Mouse (Mus musculus) liver, embryonic 15.5 days (tissue): ENCODE results near the gene Nhej1. TPM values are rescaled to one million over a fixed set of nuclear protein-coding genes. Genes with fewer than 3 reads are reported as not detected.

ENCODE experiments used
- ATAC-seq: fragments of 200-750 bp; cut with Nextera tagmentation; 2 replicates; pipeline ENCODE4 v1.8.0; 2017; ENCODE audit warnings: moderate number of reproducible peaks, mild to moderate bottlenecking, moderate library complexity; ENCODE audit not compliant: insufficient read depth
- H3K27ac ChIP-seq: fragments of 300-500 bp; sonication (generic); replicated peaks from 2 replicates; pipeline ENCODE4 v1.5.1; 2015; ENCODE audit warnings: mild to moderate bottlenecking, inconsistent platforms
- H3K27me3 ChIP-seq: fragments of 300-500 bp; sonication (generic); 2 replicates; pipeline ENCODE4 v1.6.1; 2015; ENCODE audit warnings: mild to moderate bottlenecking, inconsistent platforms
- H3K36me3 ChIP-seq: fragments of 300-500 bp; sonication (generic); replicated peaks from 2 replicates; pipeline ENCODE4 v1.6.1; 2015; ENCODE audit warnings: moderate library complexity, mild to moderate bottlenecking, inconsistent platforms
- H3K4me1 ChIP-seq: fragments of 300-500 bp; sonication (generic); replicated peaks from 2 replicates; pipeline ENCODE4 v1.6.1; 2015; ENCODE audit warnings: inconsistent platforms
- H3K4me2 ChIP-seq: fragments of 300-500 bp; sonication (generic); 2 replicates; pipeline ENCODE4 v1.6.1; 2015; ENCODE audit warnings: moderate library complexity, mild to moderate bottlenecking, inconsistent platforms
- H3K4me3 ChIP-seq: fragments of 300-500 bp; sonication (generic); replicated peaks from 2 replicates; pipeline ENCODE4 v1.5.1; 2015; ENCODE audit warnings: mild to moderate bottlenecking, inconsistent platforms
- H3K9ac ChIP-seq: fragments of 300-500 bp; sonication (generic); 2 replicates; pipeline ENCODE4 v1.6.1; 2015; ENCODE audit warnings: moderate library complexity, mild to moderate bottlenecking, inconsistent platforms
- H3K9me3 ChIP-seq: fragments of 300-500 bp; sonication (generic); replicated peaks from 2 replicates; pipeline ENCODE4 v1.6.1; 2016; ENCODE audit warnings: inconsistent platforms
- WGBS: fragments of 180-500 bp; shearing (Covaris S2); methylation state at CpG from one replicate; pipeline ENCODE4 v1.1.7; 2015; ENCODE audit warnings: mixed read lengths; ENCODE audit not compliant: insufficient replicate concordance; 5-methylcytosine and 5-hydroxymethylcytosine counted together
- polyA plus RNA-seq: library from polyadenylated mRNA; unstranded; fragments of >200 nt; fragmentation: Nextera tagmentation; extraction: Ambion mirVana; gene quantifications from 2 replicates; pipeline ENCODE4 v1.2.1, GENCODE M21; 2015

Nhej1 gene
- polyA plus RNA-seq, 1 experiment from 2014 or later = 5.8 TPM

GRCm38 (mm10) chr1:75052091-75052490, 72.9 kb downstream of the Nhej1 start:
- H3K9me3 ChIP-seq = no peaks in the 10 kb centered on the region
- H3K4me3 ChIP-seq = no peak overlapping the region
- ATAC-seq = no peak
- H3K36me3 ChIP-seq = no peaks in the 10 kb centered on the region
- H3K27me3 ChIP-seq = no peaks in the 10 kb centered on the region
- H3K4me1 ChIP-seq = 0 out of 2 replicates have a peak, but pooled peaks cover 4% of the 10 kb centered on the region
- no peak overlapping the region for H3K27ac ChIP-seq
- WGBS = 26% methylated on average over 4 of the region's 4 CpGs
- no peak overlapping the region for H3K9ac ChIP-seq
- no peak overlapping the region for H3K4me2 ChIP-seq

GRCm38 (mm10) chr1:75051428-75051827, 73.6 kb downstream of the Nhej1 start:
- WGBS = 57% methylated on average over 7 of the region's 7 CpGs
- Histone ChIP-seq H3K27me3 (no peaks in the 10 kb centered on the region), H3K4me3 (no peak overlapping the region), H3K27ac (no peak overlapping the region), H3K9ac (no peak overlapping the region), H3K9me3 (no peaks in the 10 kb centered on the region), H3K4me1 (0 out of 2 replicates have a peak, but pooled peaks cover 4% of the 10 kb centered on the region), H3K4me2 (no peak overlapping the region), H3K36me3 (no peaks in the 10 kb centered on the region)
- no peak for ATAC-seq

GRCm38 (mm10) chr1:75048571-75048970, 76.4 kb downstream of the Nhej1 start:
- 46% methylated on average over 2 of the region's 2 CpGs for WGBS
- no peak overlapping the region for H3K27ac ChIP-seq
- no peaks in the 10 kb centered on the region for H3K27me3 ChIP-seq
- H3K4me2 ChIP-seq = no peak overlapping the region
- no peaks in the 10 kb centered on the region for H3K9me3 ChIP-seq
- no peak for ATAC-seq
- H3K4me3 ChIP-seq = no peak overlapping the region
- no peak overlapping the region for H3K9ac ChIP-seq
- H3K4me1 ChIP-seq = 0 out of 2 replicates have a peak, but pooled peaks cover 4% of the 10 kb centered on the region
- no peaks in the 10 kb centered on the region for H3K36me3 ChIP-seq

- H3K27ac ChIP-seq = no peak overlapping the region
- no peak overlapping the region for H3K4me3 ChIP-seq
- ATAC-seq = no peak
- H3K27me3 ChIP-seq = no peaks in the 10 kb centered on the region
- H3K9ac ChIP-seq = no peak overlapping the region
- H3K4me2 ChIP-seq = no peak overlapping the region
- H3K4me1 ChIP-seq = 0 out of 2 replicates have a peak, but pooled peaks cover 4% of the 10 kb centered on the region
- WGBS = 55% methylated on average over 4 of the region's 4 CpGs
- no peaks in the 10 kb centered on the region for H3K36me3 ChIP-seq
- H3K9me3 ChIP-seq = no peaks in the 10 kb centered on the region
Observed at GRCm38 (mm10) chr1:75048041-75048440, 77.0 kb downstream of the Nhej1 start.

GRCm38 (mm10) chr1:75040429-75040828, 84.6 kb downstream of the Nhej1 start:
- no peak overlapping the region for H3K4me2 ChIP-seq
- no peaks in the 10 kb centered on the region for H3K36me3 ChIP-seq
- WGBS = 35% methylated on average over 7 of the region's 7 CpGs
- ATAC-seq = no peak
- H3K9ac ChIP-seq = no peak overlapping the region
- no peaks in the 10 kb centered on the region for H3K9me3 ChIP-seq
- no peaks in the 10 kb centered on the region for H3K27me3 ChIP-seq
- no peak overlapping the region for H3K4me3 ChIP-seq
- no peak overlapping the region for H3K27ac ChIP-seq
- H3K4me1 ChIP-seq = no peaks in the 10 kb centered on the region

GRCm38 (mm10) chr1:75032041-75032440, 93.0 kb downstream of the Nhej1 start:
- Histone ChIP-seq H3K9me3 (no peaks in the 10 kb centered on the region), H3K4me1 (no peaks in the 10 kb centered on the region), H3K4me2 (no peak overlapping the region), H3K36me3 (no peaks in the 10 kb centered on the region), H3K27me3 (no peaks in the 10 kb centered on the region), H3K4me3 (no peak overlapping the region), H3K9ac (no peak overlapping the region), H3K27ac (no peak overlapping the region)
- ATAC-seq = no peak
- 80% methylated on average over 10 of the region's 10 CpGs for WGBS

GRCm38 (mm10) chr1:75027061-75027779, 97.8 kb downstream of the Nhej1 start:
- 62% methylated on average over 2 of the region's 2 CpGs for WGBS
- Histone ChIP-seq H3K4me2 (no peak overlapping the region), H3K36me3 (no peaks in the 10 kb centered on the region), H3K9ac (no peak overlapping the region), H3K4me1 (no peaks in the 10 kb centered on the region), H3K9me3 (no peaks in the 10 kb centered on the region), H3K4me3 (no peak overlapping the region), H3K27ac (no peak overlapping the region), H3K27me3 (no peaks in the 10 kb centered on the region)
- ATAC-seq = no peak

GRCm38 (mm10) chr1:75024419-75025199, 100.4 kb downstream of the Nhej1 start:
- H3K27me3 ChIP-seq = no peaks in the 10 kb centered on the region
- 74% methylated on average over 7 of the region's 7 CpGs for WGBS
- no peaks in the 10 kb centered on the region for H3K9me3 ChIP-seq
- ATAC-seq = no peak
- no peaks in the 10 kb centered on the region for H3K36me3 ChIP-seq
- H3K27ac ChIP-seq = no peak overlapping the region
- H3K4me2 ChIP-seq = no peak overlapping the region
- no peak overlapping the region for H3K9ac ChIP-seq
- no peak overlapping the region for H3K4me3 ChIP-seq
- no peaks in the 10 kb centered on the region for H3K4me1 ChIP-seq

- Histone ChIP-seq H3K27me3 (no peaks in the 10 kb centered on the region), H3K9me3 (no peaks in the 10 kb centered on the region), H3K36me3 (no peaks in the 10 kb centered on the region), H3K9ac (no peak overlapping the region), H3K27ac (no peak overlapping the region), H3K4me3 (no peak overlapping the region), H3K4me1 (no peaks in the 10 kb centered on the region), H3K4me2 (no peak overlapping the region)
- no peak for ATAC-seq
- WGBS = 61% methylated on average over 5 of the region's 5 CpGs
Observed at GRCm38 (mm10) chr1:75022216-75022615, 102.8 kb downstream of the Nhej1 start.

GRCm38 (mm10) chr1:75016846-75017245, 108.2 kb downstream of the Nhej1 start:
- H3K4me3 ChIP-seq = no peak overlapping the region
- WGBS = 4% methylated on average over 6 of the region's 6 CpGs
- no peak for ATAC-seq
- H3K27ac ChIP-seq = no peak overlapping the region
- no peaks in the 10 kb centered on the region for H3K27me3 ChIP-seq
- no peak overlapping the region for H3K4me2 ChIP-seq
- no peaks in the 10 kb centered on the region for H3K9me3 ChIP-seq
- peaks cover 7% of the 10 kb centered on the region; the same call in 1 of the 2 replicates for H3K4me1 ChIP-seq
- H3K36me3 ChIP-seq = no peaks in the 10 kb centered on the region
- no peak overlapping the region for H3K9ac ChIP-seq

GRCm38 (mm10) chr1:75015551-75016265, 109.3 kb downstream of the Nhej1 start:
- Histone ChIP-seq H3K4me2 (no peak overlapping the region), H3K4me3 (no peak overlapping the region), H3K27me3 (no peaks in the 10 kb centered on the region), H3K9ac (no peak overlapping the region), H3K36me3 (no peaks in the 10 kb centered on the region), H3K4me1 (peaks cover 7% of the 10 kb centered on the region; the same call in 1 of the 2 replicates), H3K9me3 (no peaks in the 10 kb centered on the region), H3K27ac (no peak overlapping the region)
- 32% methylated on average over 13 of the region's 13 CpGs for WGBS
- no peak for ATAC-seq
